Mouse (Mus musculus) cerebellum, adult 2 months (tissue): ENCODE data around the gene Hspa12a.

Experiments used
- CTCF ChIP-seq: fragments of 200-500 bp; IDR thresholded peaks from 2 replicates; pipeline ENCODE4 v1.5.1; 2011; ENCODE audit warnings: low read depth, mild to moderate bottlenecking, control low read depth, low read length, moderate library complexity, borderline replicate concordance; ENCODE audit not compliant: insufficient read depth
- POLR2A ChIP-seq: fragments of 200-500 bp; IDR thresholded peaks from 2 replicates; pipeline ENCODE4 v1.6.1; 2011; ENCODE audit warnings: low read length, control low read depth, borderline replicate concordance; ENCODE audit not compliant: insufficient read depth

- TF ChIP-seq CTCF = no peak
- TF ChIP-seq POLR2A = no peak
These were observed 64.0 kb downstream of the Hspa12a start for GRCm38 (mm10) chr19:58879330-58879957.
